Mouse (Mus musculus) midbrain, embryonic 15.5 days (tissue): ENCODE measurements at regions not wholly inside any gene's neighbourhood (a gene's known extent, or its start where the extent isn't known, plus 50 kb on each side); places are given as distances from the start of the nearest gene placed in this dataset.

Experiments
- ATAC-seq: fragments of 200-750 bp; cut with Nextera tagmentation; replicated peaks from 2 replicates; pipeline ENCODE4 v1.8.0; 2017; ENCODE audit warnings: moderate TSS enrichment
- H3K27ac ChIP-seq: fragments of 300-500 bp; sonication (generic); 2 replicates; pipeline ENCODE4 v1.5.1; 2015; ENCODE audit warnings: mild to moderate bottlenecking, inconsistent platforms
- H3K27me3 ChIP-seq: fragments of 300-500 bp; sonication (generic); replicated peaks from 2 replicates; pipeline ENCODE4 v1.6.1; 2015; ENCODE audit warnings: inconsistent platforms
- H3K36me3 ChIP-seq: fragments of 300-500 bp; sonication (generic); replicated peaks from 2 replicates; pipeline ENCODE4 v1.6.1; 2015; ENCODE audit warnings: inconsistent platforms
- H3K4me1 ChIP-seq: fragments of 300-500 bp; sonication (generic); 2 replicates; pipeline ENCODE4 v1.6.1; 2015; ENCODE audit warnings: inconsistent platforms
- H3K4me2 ChIP-seq: fragments of 300-500 bp; sonication (generic); 2 replicates; pipeline ENCODE4 v1.6.1; 2015; ENCODE audit warnings: inconsistent platforms, mild to moderate bottlenecking, moderate library complexity
- H3K4me3 ChIP-seq: fragments of 300-500 bp; sonication (generic); 2 replicates; pipeline ENCODE4 v1.5.1; 2015; ENCODE audit warnings: mild to moderate bottlenecking, inconsistent platforms
- H3K9ac ChIP-seq: fragments of 300-500 bp; sonication (generic); 2 replicates; pipeline ENCODE4 v1.6.1; 2015; ENCODE audit warnings: mild to moderate bottlenecking, inconsistent platforms
- H3K9me3 ChIP-seq: fragments of 300-500 bp; sonication (generic); 2 replicates; pipeline ENCODE4 v1.6.1; 2016; ENCODE audit warnings: inconsistent platforms
- WGBS: fragments of 180-500 bp; shearing (Covaris S2); methylation state at CpG from one replicate; pipeline ENCODE4 v1.1.7; 2015; ENCODE audit warnings: mixed read lengths; 5-methylcytosine and 5-hydroxymethylcytosine counted together

DNA sequence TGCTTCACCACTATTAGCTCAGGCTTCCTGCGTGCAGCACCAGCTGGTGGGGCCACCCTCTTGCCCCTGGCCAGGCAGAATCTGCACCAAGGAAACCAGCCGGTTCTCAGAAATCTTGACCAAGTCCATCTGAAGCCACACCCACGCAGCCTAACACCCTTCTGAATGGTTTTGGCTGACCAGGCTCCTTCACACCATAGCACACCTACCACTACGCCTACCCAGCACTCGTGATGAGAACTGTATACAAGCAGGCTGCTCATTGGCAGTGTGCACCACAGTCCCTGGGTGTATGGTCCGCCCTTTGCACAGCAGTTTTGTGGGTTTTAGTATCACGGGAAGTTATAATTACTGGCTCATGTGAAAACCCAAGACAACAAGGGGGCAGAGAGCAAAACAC lies 217.5 kb downstream of the Mroh4 start:
- H3K4me3 ChIP-seq, result no peak overlapping the region
- H3K4me2 ChIP-seq, result no peak overlapping the region
- peaks cover 8% of the 10 kb centered on the region; the same call in 1 of the 2 replicates for H3K4me1 ChIP-seq
- no peaks in the 10 kb centered on the region for H3K36me3 ChIP-seq
- 88% methylated on average over 7 of the region's 7 CpGs for WGBS
- H3K9ac ChIP-seq, result no peak overlapping the region
- no peak for ATAC-seq
- H3K9me3 ChIP-seq, result no peaks in the 10 kb centered on the region
- no peaks in the 10 kb centered on the region for H3K27me3 ChIP-seq
- no peak overlapping the region for H3K27ac ChIP-seq

DNA sequence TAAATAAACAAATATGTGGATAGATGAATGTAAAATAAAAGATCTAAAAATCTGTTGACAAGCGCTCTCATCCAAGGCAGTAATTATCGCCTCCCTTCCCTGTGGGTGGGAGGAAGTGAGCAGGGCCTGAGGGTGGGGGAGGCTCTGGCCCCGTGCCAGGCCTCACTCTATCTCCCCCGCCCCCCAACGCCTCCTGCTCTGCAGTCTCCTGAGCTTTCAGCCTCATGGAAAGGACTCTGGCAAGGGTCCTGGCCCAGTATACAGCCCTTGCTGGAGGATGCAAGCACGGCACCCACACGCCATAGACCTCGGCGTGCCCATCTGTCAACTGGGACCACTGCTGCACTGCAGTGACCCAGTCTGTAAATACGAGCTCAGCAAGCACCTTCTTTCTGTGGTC lies 222.9 kb downstream of the Mroh4 start:
- H3K36me3 ChIP-seq, result no peaks in the 10 kb centered on the region
- no peak overlapping the region for H3K4me3 ChIP-seq
- H3K4me2 ChIP-seq, result no peak overlapping the region
- H3K9ac ChIP-seq, result no peak overlapping the region
- H3K27me3 ChIP-seq, result no peaks in the 10 kb centered on the region
- H3K4me1 ChIP-seq, result peaks cover 16% of the 10 kb centered on the region; the same call in 1 of the 2 replicates
- ATAC-seq, result no peak
- 69% methylated on average over 10 of the region's 10 CpGs for WGBS
- H3K9me3 ChIP-seq, result no peaks in the 10 kb centered on the region
- H3K27ac ChIP-seq, result no peak overlapping the region

DNA sequence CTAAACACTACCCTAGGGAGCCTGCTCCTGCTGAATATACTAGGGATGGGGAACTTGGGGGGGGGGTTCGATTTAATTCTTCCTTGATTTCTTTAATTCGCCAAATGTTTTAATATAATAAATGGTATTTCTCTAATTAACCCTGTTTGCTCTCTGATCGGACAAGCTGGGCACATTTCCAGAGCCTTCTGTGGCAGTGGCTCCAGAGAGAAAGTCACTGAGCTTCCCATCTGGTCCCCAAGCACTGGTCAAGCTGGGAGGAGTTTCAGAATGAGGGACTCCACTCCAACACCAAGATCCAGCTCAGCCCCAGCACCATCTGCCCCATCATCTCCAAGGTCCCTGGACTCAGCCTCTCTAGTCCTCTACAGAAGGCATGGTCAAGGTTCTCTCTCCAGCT lies 223.9 kb downstream of the Mroh4 start:
- no peaks in the 10 kb centered on the region for H3K9me3 ChIP-seq
- WGBS, result 90% methylated on average over 3 of the region's 3 CpGs
- H3K4me1 ChIP-seq, result peaks cover 16% of the 10 kb centered on the region; the same call in 1 of the 2 replicates
- H3K36me3 ChIP-seq, result no peaks in the 10 kb centered on the region
- no peak overlapping the region for H3K27ac ChIP-seq
- ATAC-seq, result no peak
- no peak overlapping the region for H3K9ac ChIP-seq
- no peak overlapping the region for H3K4me2 ChIP-seq
- H3K4me3 ChIP-seq, result no peak overlapping the region
- no peaks in the 10 kb centered on the region for H3K27me3 ChIP-seq

DNA sequence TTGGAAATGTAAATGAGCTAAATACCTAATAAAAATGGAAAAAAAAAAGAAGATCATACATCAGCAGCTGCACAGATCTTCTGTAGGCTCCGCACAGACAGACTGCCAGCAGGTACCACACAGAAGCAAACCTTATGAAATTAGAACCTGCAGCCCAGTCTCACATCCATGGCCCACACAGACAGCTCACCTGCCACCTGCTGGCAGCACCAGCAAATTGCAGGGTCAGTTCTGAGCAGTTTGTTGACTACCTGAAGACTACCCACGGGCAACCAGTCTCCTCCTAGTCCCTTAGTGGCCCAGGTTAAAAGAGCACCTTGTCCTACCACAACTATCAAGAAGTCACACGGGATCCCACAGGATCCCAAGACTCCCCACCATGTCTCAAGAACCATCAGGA lies 225.1 kb downstream of the Mroh4 start:
- no peak overlapping the region for H3K27ac ChIP-seq
- no peak overlapping the region for H3K4me2 ChIP-seq
- H3K27me3 ChIP-seq, result no peaks in the 10 kb centered on the region
- H3K9ac ChIP-seq, result no peak overlapping the region
- no peak for ATAC-seq
- peaks cover 24% of the 10 kb centered on the region; the same call in 1 of the 2 replicates for H3K4me1 ChIP-seq
- H3K4me3 ChIP-seq, result no peak overlapping the region
- H3K9me3 ChIP-seq, result no peaks in the 10 kb centered on the region
- no peaks in the 10 kb centered on the region for H3K36me3 ChIP-seq
- 79% methylated on average over 3 of the region's 3 CpGs for WGBS

DNA sequence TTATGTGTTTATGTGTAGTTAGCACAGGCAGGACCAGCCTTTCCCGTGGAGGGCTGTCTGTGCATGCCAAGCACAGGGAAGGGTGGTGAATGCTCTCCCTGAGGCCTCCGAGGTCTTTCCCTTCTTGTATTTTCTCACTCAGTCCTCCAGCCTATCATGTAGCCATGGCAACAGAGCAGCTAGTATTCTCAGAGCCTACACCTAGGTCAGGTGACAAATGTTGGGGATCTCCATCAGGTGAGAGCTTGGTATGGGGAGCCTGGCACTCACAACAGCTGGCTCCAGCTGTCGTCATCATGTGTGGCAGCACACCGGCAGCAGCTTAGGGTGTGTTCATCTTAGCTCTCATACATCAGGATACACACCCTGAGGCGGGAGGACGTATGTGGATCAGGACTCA lies 231.3 kb downstream of the Mroh4 start:
- ATAC-seq, result peak; percentile 83
- no peaks in the 10 kb centered on the region for H3K36me3 ChIP-seq
- WGBS, result 38% methylated on average over 6 of the region's 6 CpGs
- peaks cover 22% of the 10 kb centered on the region for H3K4me1 ChIP-seq
- H3K27ac ChIP-seq, result peak overlapping the region; percentile 64
- H3K9ac ChIP-seq, result no peak overlapping the region
- no peak overlapping the region for H3K4me3 ChIP-seq
- no peak overlapping the region for H3K4me2 ChIP-seq
- H3K27me3 ChIP-seq, result no peaks in the 10 kb centered on the region
- H3K9me3 ChIP-seq, result no peaks in the 10 kb centered on the region

DNA sequence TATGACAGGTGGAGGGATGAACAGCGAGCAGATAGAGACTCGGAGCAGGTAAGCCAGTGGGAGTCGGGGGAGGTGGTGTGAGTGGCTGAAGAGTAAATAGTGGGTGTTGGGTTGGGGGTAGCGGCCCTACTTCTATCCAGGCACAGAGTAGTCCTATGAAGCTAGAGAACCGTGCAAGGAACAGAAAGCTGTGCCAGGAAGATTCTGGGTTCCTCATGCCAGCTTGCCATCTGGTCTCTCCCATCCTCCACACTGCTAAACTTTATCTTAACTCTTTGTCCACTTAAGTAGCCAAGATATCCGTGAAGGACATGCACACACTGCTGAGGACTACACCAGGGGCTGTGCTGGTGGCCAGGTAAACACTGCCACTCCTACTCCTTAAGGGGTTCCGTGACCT lies 234.9 kb downstream of the Mroh4 start:
- no peak overlapping the region for H3K4me3 ChIP-seq
- no peak overlapping the region for H3K9ac ChIP-seq
- no peak for ATAC-seq
- H3K4me2 ChIP-seq, result no peak overlapping the region
- H3K36me3 ChIP-seq, result no peaks in the 10 kb centered on the region
- H3K9me3 ChIP-seq, result no peaks in the 10 kb centered on the region
- peaks cover 15% of the 10 kb centered on the region for H3K4me1 ChIP-seq
- no peak overlapping the region for H3K27ac ChIP-seq
- H3K27me3 ChIP-seq, result no peaks in the 10 kb centered on the region
- WGBS, result 89% methylated on average over 7 of the region's 7 CpGs

DNA sequence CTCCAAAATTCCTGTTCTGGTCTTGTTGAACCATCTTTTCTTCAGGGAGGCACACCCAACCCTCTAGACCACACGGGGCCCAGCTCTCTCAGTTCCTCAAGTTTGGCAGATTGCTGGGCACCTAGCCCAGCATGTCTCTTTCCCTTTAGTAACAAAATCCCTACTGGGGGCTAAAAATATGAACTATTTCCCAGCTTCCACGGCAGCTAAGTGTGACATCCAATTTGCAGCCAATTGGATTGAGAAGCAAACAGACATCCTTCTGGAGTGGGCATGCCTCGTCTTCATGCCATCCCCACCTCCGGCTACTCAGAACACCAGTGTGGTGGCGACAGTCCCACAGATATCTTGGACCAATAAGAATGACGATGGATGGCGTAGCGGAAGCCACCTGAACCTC lies 240.1 kb downstream of the Mroh4 start:
- H3K4me2 ChIP-seq, result no peak overlapping the region
- WGBS, result 87% methylated on average over 8 of the region's 8 CpGs

DNA sequence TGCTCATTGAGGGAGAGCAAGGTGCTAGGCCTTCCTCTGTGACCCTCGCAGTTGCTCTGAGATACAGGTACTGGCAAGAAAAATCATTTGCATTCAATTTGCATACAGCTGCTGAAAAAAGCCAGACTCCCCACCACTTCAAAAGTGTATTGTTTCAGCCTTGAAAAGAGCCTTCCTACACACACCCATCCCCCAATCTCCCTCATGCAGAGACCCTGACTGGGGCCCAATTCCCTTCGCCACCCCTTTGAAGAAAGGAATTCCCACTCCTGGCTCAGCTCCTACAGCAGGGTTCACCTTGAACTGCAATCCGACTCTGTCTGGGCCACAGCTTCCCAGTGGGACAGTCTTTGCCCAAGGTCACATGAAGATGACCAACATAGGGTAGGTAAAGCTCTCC lies 248.6 kb downstream of the Mroh4 start:
- peak; percentile 25; the same call in 1 of the 2 replicates for ATAC-seq
- Histone ChIP-seq H3K27me3 (no peaks in the 10 kb centered on the region), H3K4me3 (no peak overlapping the region)

More for the DNA sequence above, 240.1 kb downstream of the Mroh4 start:
- ATAC-seq, result no peak
- H3K27ac ChIP-seq, result no peak overlapping the region
- no peaks in the 10 kb centered on the region for H3K36me3 ChIP-seq
- H3K9me3 ChIP-seq, result no peaks in the 10 kb centered on the region
- H3K4me3 ChIP-seq, result no peak overlapping the region
- no peaks in the 10 kb centered on the region for H3K27me3 ChIP-seq
- H3K9ac ChIP-seq, result no peak overlapping the region
- H3K4me1 ChIP-seq, result no peaks in the 10 kb centered on the region; the same call in 1 of the 2 replicates

DNA sequence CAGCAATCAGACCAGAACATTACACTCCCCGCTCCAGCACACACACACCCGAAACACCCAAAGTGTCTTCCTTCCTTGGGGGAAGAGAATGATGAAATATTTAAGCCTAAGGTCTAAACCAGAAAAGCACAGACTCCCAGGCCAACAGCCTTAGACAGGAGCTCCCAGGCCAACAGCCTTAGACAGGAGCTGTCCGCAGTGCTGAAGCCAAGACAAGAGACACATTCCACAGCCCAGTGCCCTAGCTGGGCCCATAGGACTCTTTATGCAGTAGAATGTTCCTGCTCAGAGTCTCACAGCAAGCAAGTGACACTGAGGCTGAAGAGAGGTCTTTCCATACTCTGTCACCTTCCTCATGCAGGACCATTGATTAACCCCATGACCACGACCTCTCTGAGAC lies 253.6 kb downstream of the Mroh4 start:
- Histone ChIP-seq H3K27ac (no peak overlapping the region), H3K4me1 (peaks cover 3% of the 10 kb centered on the region; the same call in 1 of the 2 replicates), H3K4me3 (no peak overlapping the region), H3K36me3 (no peaks in the 10 kb centered on the region), H3K4me2 (no peak overlapping the region), H3K9me3 (no peaks in the 10 kb centered on the region), H3K27me3 (no peaks in the 10 kb centered on the region), H3K9ac (no peak overlapping the region)
- 54% methylated on average over 4 of the region's 4 CpGs for WGBS
- ATAC-seq, result no peak

More for the DNA sequence above, 248.6 kb downstream of the Mroh4 start:
- H3K9me3 ChIP-seq, result no peaks in the 10 kb centered on the region
- WGBS, result 12% methylated on average over 3 of the region's 3 CpGs
- no peak overlapping the region for H3K9ac ChIP-seq
- no peak overlapping the region for H3K27ac ChIP-seq
- H3K4me2 ChIP-seq, result no peak overlapping the region
- no peaks in the 10 kb centered on the region for H3K36me3 ChIP-seq
- H3K4me1 ChIP-seq, result peaks cover 12% of the 10 kb centered on the region

DNA sequence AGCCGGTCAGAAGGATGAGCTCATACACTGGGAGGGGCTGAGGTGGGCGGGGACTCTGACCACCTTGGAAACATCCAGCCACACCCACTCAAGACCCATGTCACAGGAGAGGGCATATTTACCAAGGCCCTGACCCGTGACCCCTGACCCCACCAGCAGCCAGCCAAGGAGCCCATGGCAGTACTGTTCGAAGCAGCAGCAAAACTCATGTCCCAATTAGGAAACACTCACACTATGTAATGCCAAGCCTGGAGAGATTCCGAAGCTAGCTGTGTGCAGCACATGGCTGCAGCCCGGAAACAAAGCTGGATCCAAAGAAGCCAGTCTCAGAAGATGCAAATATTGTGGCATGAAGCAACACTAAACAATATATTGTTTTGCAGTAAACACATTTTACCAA lies 256.8 kb downstream of the Mroh4 start:
- H3K4me3 ChIP-seq, result no peak overlapping the region
- ATAC-seq, result no peak
- WGBS, result 86% methylated on average over 6 of the region's 6 CpGs
- H3K4me1 ChIP-seq, result no peaks in the 10 kb centered on the region
- H3K27ac ChIP-seq, result no peak overlapping the region
- H3K9me3 ChIP-seq, result no peaks in the 10 kb centered on the region
- H3K27me3 ChIP-seq, result no peaks in the 10 kb centered on the region
- H3K36me3 ChIP-seq, result no peaks in the 10 kb centered on the region
- no peak overlapping the region for H3K9ac ChIP-seq
- H3K4me2 ChIP-seq, result no peak overlapping the region

DNA sequence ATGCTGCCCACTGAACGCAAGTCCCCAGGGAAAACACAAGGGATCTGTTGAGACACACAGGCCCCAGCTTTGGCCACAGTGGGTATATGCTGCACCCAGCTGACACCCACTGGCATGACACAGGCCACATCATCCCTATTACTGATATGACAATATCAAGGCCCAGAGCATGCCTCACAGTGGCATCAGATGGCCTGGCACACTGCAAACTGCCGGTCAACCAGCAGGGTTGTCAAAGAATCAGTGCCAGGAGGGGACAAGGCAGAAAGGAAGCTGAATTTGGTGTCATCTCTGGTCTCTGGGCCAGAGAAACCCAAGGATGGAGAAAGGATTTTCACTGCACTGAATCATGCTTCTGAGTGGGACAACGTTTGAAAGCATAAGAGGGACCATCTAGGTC lies 266.7 kb downstream of the Mroh4 start:
- no peak overlapping the region for H3K27ac ChIP-seq
- H3K9ac ChIP-seq, result no peak overlapping the region
- no peaks in the 10 kb centered on the region for H3K36me3 ChIP-seq
- H3K4me1 ChIP-seq, result no peaks in the 10 kb centered on the region
- H3K4me2 ChIP-seq, result no peak overlapping the region
- H3K4me3 ChIP-seq, result no peak overlapping the region
- H3K9me3 ChIP-seq, result no peaks in the 10 kb centered on the region
- 76% methylated on average over 3 of the region's 3 CpGs for WGBS
- no peaks in the 10 kb centered on the region for H3K27me3 ChIP-seq
- ATAC-seq, result no peak

DNA sequence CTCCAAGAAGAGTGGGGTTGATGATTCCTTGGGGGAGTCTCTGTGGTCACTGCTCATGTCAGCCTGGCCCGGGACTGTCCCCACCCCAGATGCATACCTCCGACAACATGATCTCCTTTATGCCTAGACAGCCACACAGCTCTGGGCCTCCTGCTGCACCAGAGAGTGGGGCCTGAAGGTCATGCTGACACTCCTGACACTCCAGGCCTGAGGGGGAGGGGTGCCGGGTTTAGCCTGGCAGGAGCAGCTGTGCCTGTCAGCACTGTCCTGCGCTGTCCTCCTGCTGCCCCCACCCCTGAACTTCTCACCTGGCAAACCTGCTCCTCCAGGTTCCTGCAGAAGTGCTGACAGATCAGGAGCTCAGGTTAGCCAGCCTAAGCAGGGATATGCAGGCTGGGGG lies 288.2 kb downstream of the Mroh4 start:
- no peaks in the 10 kb centered on the region for H3K27me3 ChIP-seq
- no peak overlapping the region for H3K27ac ChIP-seq
- no peaks in the 10 kb centered on the region for H3K36me3 ChIP-seq
- H3K9ac ChIP-seq, result no peak overlapping the region
- no peak for ATAC-seq
- H3K9me3 ChIP-seq, result no peaks in the 10 kb centered on the region
- H3K4me3 ChIP-seq, result no peak overlapping the region
- H3K4me1 ChIP-seq, result no peaks in the 10 kb centered on the region
- WGBS, result 47% methylated on average over 4 of the region's 4 CpGs
- H3K4me2 ChIP-seq, result no peak overlapping the region

DNA sequence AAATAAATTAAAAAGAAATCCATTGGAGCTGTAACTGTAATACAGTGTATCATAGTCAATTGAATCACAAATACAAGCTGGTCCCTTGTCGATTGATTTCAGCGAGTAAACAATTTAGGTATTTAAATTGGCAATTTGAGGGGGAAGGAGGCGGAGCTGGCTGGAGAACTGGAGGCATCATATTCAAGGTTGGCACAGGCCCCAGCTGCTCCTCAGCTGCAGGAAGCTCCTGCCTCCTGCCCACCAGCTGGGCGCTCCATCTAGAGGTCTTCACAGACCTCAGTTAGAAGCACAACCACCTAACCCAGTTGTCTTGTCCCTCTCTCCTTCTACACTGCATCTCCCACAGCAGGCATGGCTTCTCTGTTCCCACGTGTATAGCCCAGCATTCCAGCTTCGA lies 292.6 kb downstream of the Mroh4 start:
- H3K4me1 ChIP-seq, result no peaks in the 10 kb centered on the region
- ATAC-seq, result no peak

DNA sequence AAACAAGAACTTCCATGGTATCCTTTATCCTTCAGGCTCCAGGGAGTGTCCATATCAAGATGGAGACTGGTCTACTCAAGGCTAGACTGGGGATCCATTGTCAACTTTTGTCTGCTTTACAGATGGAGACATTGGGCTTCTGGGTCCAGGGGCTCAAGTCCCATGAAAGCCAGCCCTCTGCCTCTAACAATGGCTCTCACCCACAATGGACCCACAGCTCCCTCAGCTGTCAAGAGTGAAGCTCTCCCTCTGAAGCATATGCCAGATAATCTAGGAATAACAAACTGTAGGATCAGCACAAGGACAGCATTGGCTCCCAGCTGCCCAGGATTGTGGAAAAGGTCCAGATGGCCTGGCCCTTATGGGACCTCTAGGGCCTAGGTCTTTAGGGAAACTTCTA lies 302.3 kb downstream of the Mroh4 start:
- Histone ChIP-seq H3K27ac (no peak overlapping the region), H3K27me3 (no peaks in the 10 kb centered on the region), H3K36me3 (no peaks in the 10 kb centered on the region), H3K4me1 (no peaks in the 10 kb centered on the region), H3K4me2 (no peak overlapping the region), H3K9me3 (no peaks in the 10 kb centered on the region), H3K4me3 (no peak overlapping the region), H3K9ac (no peak overlapping the region)
- no peak for ATAC-seq

More for the DNA sequence above, 292.6 kb downstream of the Mroh4 start:
- no peaks in the 10 kb centered on the region for H3K36me3 ChIP-seq
- no peaks in the 10 kb centered on the region for H3K27me3 ChIP-seq
- H3K4me3 ChIP-seq, result no peak overlapping the region
- no peak overlapping the region for H3K4me2 ChIP-seq
- H3K9me3 ChIP-seq, result no peaks in the 10 kb centered on the region
- 77% methylated on average over 6 of the region's 6 CpGs for WGBS
- H3K9ac ChIP-seq, result no peak overlapping the region
- no peak overlapping the region for H3K27ac ChIP-seq
